Mouse (Mus musculus) spleen, postnatal 36 days (tissue): ENCODE results near the gene Cecr2.
"Not testable (repeated sequence)": the region's sequence is repeated elsewhere in the genome, so short reads cannot be mapped to it uniquely, and the experiment has no call there.

Experiments
- DNase-seq, 2 experiments: peaks; one replicate each; pipeline ENCODE4 v3.0.0; 2022; ENCODE audit warnings: low spot score in 2 of 2, mixed read lengths in 1 of 2

Cecr2 gene

DNA sequence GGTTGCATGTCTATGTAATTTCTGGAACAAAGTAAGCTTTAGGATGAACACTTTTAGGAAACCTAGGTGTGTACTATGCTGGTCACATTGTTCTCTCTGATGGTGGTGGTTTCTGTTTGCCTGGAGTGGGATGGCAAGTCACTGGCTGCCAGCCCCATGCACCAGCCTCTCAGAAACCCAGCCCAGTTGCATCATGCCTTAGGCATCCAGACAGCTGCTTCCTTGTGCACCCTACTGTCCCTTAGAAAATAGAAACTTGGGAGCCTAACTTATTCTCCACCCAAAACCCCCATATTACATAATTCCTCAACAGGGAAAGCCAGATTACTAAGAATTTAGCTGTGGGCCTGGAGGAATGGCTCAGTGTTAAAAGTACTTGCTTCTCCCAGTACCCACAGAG is 105.9 kb downstream of the Cecr2 start:
- DNase-seq, result no peak

GRCm38 (mm10) chr6:120773149-120773628 is 107.0 kb downstream of the Cecr2 start, which contains the start of gene Slc25a18:
Gene Slc25a18, plus strand, starts transcription at chr6:120773578.
- DNase-seq, result no peak

- no peak for DNase-seq
These were observed 107.6 kb downstream of the Cecr2 start for GRCm38 (mm10) chr6:120773763-120774162.

DNA sequence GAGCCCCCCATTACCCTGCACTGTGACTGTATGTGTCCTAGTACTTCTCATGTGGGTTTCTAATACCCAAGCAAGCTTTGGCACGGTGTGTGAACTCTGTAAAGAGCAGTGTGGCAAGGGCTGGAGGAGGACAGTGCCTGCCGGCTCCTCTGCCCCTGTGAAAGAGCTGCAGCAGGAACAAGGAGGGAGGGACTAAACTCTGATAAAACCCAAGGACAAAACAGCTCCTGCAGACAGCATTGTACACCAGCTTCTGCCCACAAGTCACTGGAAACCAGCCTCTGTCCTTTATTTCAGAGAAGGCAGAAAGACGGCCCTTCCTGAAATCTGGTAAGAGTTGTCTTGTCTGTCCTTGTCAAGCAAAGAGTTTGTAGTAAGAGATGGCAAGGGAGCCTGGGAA is 110.1 kb downstream of the Cecr2 start:
- no peak for DNase-seq

GRCm38 (mm10) chr6:120777533-120777932 is 111.4 kb downstream of the Cecr2 start:
- DNase-seq, result no peak

DNA sequence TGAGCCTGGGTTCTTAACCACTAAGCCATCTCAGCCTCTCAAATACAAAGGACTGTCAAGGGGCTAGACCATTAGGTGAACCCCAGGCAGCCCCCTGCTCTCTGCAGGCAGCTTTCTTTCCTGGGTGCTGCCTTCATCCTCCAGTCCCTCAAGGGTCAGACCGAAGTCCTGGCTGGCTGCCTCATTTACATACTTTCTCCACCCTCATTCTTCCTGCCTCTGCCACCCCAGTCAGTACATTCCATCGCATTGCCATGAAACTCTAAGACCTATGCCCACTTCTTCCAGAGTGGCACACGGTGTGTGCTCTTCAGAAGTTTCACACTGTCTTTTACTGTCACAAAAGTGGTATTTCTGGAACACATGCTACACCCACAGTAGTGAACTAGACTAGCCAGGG is 112.1 kb downstream of the Cecr2 start:
- DNase-seq, result no peak

- DNase-seq, result no peak
These were observed 116.8 kb downstream of the Cecr2 start for GRCm38 (mm10) chr6:120782948-120783347.

GRCm38 (mm10) chr6:120784351-120784750 is 118.2 kb downstream of the Cecr2 start:
- no peak for DNase-seq

DNA sequence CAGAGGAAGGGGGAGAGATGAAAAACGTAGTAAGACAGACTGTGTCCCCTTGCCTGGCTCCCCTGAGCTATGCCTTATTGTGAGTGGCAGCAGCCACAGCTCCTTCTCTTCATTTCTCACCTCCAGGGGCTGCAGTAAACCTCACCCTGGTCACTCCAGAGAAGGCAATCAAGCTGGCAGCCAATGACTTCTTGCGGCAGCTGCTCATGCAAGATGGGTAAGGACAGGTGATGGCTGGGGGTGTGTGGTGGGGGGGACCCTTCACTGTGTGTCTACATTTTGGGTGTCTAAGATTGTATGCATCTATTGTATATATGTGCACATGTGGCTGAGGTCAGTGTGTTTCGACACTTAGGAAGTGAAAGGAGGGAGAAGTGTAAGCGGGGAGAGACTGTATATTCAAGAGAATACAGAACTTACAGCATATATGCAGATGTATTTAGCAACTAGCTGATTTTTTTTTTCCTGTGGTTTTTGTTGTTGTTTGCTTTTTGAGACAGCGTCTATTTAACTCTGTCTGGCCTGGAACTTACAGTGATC is 122.0 kb downstream of the Cecr2 start:
- no peak for DNase-seq

- DNase-seq, result peak in 1 of 2 experiments; percentile 30
These were observed 122.7 kb downstream of the Cecr2 start for GRCm38 (mm10) chr6:120788904-120789303.

DNA sequence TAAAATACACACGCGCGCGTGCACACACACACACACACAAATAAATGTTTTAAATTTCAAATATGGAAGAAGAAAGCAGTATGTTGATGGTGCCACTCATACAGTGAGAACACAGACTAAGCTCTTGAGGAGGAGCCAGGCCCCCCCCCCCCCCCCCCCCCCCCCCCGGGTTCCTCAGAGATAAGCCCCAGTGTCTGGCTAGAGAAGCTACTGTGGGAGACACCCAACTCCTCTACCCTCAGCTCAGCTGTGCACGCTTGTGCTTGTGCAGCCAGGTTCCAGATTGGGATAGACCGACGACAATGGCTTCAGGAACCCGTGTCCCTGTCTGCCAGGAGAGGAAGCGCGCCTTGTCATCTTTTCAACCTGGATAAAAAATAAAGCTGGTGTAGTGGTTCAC is 124.0 kb downstream of the Cecr2 start:
- DNase-seq, result no peak

- DNase-seq, result no peak
These were observed 124.5 kb downstream of the Cecr2 start for GRCm38 (mm10) chr6:120790717-120791116.

DNA sequence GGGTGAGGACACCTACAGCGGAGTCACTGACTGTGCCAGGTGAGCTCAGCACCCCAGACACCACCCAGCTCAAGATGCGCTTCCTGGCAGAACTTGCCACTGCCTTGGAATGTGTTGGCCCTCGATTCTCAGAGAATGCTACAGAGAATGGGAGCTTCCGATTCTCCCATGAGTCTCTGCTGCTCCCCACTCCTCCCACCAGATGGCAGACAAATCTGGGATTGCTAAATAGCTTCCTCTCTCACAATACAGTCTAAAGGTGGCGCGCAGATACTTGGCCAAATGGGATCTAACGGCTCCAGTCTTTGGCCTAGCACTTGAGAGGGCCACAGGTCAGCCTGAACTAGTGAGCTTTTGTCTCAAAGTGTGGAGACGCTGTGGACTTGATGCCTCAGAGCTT is 126.8 kb downstream of the Cecr2 start:
- DNase-seq, result no peak

DNA sequence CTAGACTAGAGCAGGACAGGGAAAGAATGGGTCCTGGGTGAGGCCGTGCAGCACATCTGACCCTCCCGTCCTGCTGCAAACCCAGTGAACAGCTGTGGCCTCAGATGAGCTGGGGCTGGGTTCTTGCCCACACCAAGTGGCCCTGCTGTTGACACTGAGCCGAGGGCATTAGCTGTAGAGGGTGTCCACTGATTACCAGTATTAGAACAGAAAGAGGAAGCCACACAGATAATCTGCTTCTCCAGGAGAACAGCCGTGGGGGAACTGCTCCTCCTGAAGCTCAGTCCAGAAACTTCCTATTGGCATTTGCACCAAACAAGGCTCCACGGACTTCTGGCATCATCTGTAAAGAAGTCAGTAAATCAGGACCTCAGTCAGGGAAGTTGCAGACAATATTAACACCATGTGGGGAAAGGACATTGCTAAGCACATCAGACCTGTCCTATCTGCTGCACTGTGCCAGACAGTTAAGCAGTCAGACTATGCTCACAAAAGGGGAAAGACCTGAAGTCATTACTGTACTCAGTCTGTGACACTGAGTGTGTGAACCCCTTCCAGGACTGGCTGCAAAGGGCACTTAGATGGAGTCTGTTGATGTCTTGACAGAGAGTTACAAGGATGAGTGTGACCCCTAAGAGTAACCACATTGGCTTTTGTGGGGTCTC is 129.4 kb downstream of the Cecr2 start:
- no peak for DNase-seq

- no peak for DNase-seq
These were observed 129.9 kb downstream of the Cecr2 start for GRCm38 (mm10) chr6:120796111-120796510.

GRCm38 (mm10) chr6:120798019-120798418 is 131.8 kb downstream of the Cecr2 start:
- DNase-seq, result no peak

DNA sequence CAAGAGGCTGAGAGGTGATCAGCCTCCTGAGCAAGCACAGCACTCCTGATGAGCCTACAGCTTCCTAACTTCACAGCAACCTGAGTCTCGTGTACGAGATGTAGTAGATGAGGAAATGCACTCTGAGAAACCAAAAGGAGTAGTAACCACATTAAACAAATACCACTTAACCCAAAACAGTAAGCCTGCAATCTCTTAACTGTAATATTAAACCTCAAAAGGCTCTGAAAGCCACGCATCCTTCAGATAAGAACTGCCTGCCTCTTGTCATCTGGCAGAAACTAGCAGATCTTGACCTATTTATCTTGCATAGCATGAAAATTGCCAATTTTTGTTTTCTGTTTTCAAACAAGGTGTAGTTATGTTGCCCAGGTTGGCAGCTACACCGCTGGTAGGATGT is 132.7 kb downstream of the Cecr2 start:
- DNase-seq, result no peak

DNA sequence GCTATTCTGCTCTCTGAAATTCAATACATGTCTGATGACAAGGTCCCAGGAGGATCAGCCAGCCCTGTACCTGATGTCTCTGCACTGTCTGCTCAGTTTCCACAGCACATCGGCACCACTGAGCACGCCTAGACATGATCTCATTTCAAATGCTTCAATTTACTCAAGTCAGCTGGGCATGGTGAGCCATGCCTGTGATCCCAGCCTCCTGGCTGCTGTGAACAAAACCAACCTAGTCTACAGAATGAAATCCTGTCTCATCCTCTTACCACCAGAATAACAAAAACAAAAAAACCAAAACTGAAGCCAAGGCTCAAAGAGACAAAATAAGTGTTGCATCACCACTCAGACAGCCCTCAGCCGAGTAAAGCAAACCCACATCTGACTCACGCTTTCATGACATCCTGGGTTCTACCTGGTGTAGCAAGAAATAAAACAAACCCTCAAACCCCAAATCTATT is 133.4 kb downstream of the Cecr2 start:
- DNase-seq, result no peak

GRCm38 (mm10) chr6:120806999-120807737 is 141.0 kb downstream of the Cecr2 start:
- no peak for DNase-seq

- no peak for DNase-seq
These were observed 141.5 kb downstream of the Cecr2 start for GRCm38 (mm10) chr6:120807738-120808081.

- DNase-seq, result not testable (repeated sequence)
These were observed 145.8 kb downstream of the Cecr2 start for GRCm38 (mm10) chr6:120811999-120812398.

DNA sequence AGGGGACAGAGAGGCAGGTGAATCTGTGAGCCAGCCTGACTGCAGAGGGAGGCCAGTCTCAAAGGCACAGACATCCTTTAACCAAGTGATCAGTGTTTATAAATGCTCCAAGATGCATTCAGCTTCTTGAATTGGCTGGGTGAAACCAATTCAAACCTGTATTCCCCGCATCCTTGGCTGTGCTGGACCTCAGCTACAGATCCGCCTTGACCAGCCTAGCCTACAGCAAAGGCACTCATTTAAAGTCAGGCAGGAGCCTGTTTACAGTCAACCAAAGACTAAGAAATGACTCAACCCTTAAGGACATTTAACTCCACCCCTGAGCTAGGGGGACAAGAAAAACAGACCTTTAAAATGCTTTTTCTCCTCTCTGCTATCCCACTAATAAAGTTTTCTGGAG is 153.1 kb downstream of the Cecr2 start:
- no peak for DNase-seq

GRCm38 (mm10) chr6:120820144-120820543 is 154.0 kb downstream of the Cecr2 start:
- DNase-seq, result no peak
